Mouse (Mus musculus): ENCODE measurements at regions not wholly inside any gene's neighbourhood (a gene's known extent, or its start where the extent isn't known, plus 50 kb on each side); places are given as distances from the start of the nearest gene placed in this dataset.

DNA sequence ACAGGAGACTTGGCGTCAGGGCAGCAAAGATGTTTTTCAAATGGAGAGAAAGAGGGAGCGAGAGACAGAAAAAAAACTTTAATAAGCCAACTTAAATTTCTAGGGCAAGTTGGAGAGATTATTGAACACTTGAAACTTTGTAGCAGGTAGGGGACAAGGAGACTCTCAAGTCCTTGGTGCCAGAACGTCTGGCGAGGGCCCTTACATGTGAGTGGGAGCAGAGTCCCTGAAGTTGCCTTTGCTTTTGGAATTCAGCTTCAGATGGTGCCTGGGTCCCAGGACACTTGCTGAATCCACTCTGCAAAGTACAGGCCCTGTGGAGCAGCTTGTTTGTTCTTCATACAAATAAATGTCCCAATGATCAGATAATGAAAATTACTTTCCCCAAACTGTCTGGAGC lies 693.2 kb upstream of the Adgrl2 start:
- TF ChIP-seq CTCF (IDR thresholded peaks at IDR 0.05; ENCODE audit: low read depth), result no peak
- no peak for TF ChIP-seq EP300 (optimal IDR thresholded peaks at IDR 0.05)
